Mouse (Mus musculus) common myeloid progenitor, adult 5-6 weeks (primary cell): ENCODE measurements at regions not wholly inside any gene's neighbourhood (a gene's known extent, or its start where the extent isn't known, plus 50 kb on each side); places are given as distances from the start of the nearest gene placed in this dataset.

ENCODE experiments used
- ATAC-seq: replicated peaks from 2 replicates; pipeline ENCODE4 v1.8.0; 2016; ENCODE audit warnings: low read depth, mild to moderate bottlenecking, moderate TSS enrichment, inconsistent platforms; ENCODE audit not compliant: poor library complexity, severe bottlenecking

DNA sequence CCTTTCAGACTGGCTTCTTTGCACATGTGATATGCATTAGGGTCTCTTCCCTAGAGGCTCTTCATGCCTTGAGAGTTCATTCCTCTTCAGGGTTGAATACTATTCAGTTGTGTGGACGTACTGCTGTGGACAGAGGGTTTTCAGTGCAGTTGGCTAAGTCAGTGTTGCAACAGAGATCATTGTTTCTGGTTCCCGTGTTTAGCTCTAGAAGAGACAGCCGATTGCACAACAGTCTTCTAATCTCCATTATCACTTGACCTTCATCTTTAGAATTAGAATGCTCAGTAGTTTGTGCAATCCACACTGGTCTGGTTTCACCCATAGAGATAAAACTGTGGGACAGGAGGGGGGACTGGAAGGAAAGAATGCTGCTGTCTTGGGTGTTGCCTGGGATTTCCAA lies 381.7 kb upstream of the Runx1 start:
- peak; percentile 71 for ATAC-seq

DNA sequence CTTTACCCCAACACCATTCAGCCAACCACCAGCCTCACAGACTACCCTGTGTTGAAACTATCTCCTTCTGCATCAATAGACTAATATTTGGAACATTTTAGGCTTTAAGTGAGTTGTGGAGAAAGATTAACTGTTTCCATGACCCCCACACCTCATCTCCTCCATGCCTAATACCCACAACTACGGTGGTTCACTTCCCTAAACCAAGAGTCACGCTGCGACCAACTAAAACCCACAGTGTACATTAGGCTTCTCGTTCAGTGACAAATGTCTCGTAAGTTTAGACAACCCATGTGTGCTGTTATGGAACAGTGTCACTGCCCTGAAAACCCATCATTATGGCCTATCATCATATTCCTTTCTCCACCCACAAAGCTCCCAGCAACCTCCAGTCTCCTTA lies 381.3 kb upstream of the Runx1 start:
- ATAC-seq: peak; percentile 74

DNA sequence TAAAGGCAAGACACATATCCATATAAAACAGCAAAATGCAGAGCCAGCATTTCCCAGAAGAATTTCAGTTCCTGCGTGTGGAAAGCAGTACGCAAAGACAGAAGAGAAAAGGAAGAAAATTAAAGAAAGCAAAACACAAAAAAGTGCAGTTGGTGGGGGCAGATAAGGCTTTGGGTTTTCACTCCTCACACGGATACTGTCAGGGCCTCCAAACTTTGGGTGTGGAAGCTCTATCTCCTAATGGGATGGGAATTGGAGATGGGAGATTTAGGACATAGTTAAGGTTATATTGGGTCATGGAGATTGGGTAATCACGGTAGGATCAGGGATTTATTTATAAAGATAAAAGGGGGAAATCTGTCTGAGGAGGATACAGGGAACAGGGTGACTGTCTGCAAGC lies 380.4 kb upstream of the Runx1 start:
- no peak for ATAC-seq

DNA sequence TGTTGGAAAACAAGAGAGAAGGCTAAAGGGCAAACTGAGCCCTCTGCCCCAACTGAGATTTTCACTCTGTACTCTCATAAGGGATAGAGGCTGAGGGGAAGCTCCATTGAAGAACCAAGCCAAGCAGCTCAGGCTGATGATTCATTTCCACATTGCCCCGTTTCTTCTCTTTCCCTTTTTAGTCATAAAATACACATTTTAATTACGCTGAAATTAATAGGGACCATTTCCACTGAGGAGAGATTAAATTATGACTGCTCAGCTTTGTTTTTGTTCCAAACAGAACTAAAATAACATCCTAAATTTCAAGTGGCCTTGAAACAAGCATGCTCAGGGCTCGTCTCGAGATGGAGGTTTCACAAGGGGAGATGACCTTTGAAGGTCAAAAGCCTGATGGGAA lies 378.7 kb upstream of the Runx1 start:
- ATAC-seq: no peak

DNA sequence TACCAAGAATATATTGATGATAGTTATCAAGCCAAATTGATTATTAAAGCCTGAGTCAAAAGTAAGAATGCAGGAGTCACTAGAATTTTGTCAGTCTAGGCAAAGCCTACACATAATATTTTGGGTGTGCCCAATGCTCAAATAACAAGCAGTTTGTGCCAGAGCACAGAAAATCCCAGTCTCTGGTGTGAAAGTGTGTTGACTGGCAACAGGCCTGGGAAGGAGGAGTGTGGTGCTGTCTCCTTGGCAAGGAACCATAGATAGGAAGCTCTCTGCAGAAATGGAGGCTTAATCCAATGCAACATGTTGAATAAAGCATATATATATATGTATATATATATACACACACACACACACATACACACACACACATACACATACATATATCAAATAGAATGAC lies 376.6 kb upstream of the Runx1 start:
- no peak for ATAC-seq

DNA sequence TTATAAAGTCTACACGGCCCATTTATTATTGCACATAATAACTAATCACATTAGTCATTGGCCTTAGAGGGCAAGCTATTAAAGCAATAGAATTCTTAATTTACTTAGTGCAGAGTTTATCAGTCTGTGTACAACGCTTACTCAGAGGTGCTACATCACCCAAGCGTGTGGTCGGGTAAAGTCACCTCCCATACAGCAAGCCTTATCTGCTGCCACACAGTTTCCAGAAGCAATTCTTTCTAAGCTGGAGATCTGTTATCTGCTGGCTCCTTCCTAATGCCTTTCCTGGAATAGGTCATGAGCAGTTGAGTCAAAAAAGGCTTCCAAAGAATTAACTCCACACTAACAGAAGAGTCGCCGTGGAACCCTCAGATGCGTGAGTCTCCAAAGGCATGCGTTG lies 371.4 kb upstream of the Runx1 start:
- peak; percentile 67 for ATAC-seq

DNA sequence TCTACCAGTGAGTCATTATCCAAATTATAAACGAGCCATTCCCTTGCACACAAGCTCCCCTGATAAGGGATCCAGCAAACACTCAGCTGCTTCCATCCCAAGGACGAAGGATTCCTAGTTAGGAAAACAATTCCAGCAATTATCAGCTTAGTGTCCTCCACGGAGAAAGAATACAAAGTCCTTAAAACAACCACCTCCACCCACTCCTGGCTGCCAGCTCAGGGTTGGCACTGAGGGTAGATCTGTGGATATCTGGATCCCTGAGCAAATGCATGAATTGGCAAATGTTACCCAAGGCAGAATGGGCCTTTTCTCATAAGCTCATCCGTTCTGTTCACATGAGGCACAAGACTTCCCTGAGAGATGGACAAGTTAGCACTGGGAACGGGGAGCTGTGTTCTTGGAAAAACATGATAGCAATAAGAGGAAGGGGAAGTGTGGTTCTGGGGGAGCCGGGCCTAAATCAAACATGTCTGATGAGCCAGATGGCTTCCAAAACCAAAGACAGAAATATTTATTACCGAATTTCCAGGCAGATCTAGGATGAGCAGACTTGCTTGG lies 368.1 kb upstream of the Runx1 start:
- no peak for ATAC-seq

DNA sequence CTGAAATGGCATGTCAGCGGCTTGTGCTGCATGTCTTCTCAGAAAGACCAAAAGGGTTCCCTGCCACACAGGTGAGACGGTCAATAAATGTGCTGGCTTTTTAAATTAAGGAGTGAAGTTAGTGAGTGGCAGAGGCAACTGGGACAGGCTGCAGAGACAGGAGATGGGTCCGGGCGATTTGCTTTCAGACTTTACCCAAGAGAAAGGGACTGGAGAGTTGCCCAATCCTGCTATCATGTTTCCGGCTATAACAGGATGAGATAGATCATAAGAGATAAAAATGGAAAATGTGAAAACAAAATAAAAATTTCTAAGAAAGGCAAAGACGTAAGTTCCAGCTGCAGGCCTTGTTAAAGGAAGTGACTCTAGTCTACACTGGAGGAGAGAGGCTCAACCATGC lies 367.3 kb upstream of the Runx1 start:
- 0 out of 2 replicates have a peak, but pooled peaks have one; percentile 20 for ATAC-seq

DNA sequence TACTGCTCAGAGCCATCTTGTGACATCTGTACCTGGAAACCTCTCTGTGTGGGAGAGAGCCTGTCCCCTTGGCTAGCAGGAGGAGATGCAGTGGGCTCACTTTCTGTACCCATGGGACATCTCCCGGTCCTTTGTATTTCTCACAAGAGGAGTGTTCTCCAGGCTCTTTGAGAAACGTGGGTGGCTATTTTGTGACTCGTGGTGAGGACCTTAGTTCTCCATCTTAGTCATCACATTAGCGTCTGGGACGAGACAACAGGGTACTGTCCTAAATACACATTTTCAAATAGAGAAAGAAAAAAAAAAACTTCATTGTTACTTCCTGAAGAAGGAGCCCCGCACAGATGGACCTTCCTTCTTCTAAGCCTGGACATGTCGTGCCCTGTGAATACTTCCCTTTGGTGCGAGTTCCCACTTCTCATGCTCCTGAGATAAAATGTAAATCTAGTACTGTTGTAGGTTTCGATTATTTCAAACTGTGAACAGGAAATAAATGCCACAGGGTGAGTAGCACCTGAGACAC lies 366.8 kb upstream of the Runx1 start:
- ATAC-seq: no peak

DNA sequence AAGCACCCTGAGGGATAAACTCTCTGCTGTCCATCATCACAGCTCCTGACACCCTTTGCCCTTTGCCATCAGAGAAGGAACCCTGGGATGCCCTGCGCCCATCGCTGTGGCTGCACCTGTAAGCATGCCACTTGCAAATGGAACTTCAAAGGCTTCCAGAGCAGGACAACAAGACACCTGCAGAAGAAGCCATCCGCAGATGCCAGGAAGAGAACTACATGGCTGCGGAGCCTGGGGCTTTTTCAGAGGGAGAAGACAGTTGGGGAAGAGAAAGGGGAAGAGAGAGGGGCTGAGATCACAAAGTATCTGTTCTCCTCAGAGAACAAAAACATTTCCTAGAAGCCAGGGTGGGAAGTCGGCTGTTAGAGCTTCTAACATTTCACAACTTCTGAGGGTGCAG lies 365.2 kb upstream of the Runx1 start:
- peak; percentile 40 for ATAC-seq

DNA sequence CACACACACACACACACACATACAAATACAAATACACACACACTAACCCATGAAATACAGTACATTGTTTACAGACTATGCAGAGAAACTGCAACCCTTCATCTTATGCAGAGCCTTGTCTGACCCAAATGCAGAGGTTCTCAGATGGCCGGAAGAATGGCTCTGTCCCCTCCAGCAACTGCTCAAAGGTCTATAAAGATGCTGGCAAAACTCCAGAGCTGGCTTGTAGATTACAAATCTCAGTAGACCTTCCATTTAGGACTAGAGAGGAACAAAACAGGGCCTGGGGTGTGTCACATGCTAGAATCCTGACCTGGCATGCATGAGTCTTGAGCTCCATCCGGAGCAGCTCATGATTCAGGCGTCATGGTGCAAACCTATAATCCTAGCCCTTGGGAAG lies 364.4 kb upstream of the Runx1 start:
- ATAC-seq: no peak

DNA sequence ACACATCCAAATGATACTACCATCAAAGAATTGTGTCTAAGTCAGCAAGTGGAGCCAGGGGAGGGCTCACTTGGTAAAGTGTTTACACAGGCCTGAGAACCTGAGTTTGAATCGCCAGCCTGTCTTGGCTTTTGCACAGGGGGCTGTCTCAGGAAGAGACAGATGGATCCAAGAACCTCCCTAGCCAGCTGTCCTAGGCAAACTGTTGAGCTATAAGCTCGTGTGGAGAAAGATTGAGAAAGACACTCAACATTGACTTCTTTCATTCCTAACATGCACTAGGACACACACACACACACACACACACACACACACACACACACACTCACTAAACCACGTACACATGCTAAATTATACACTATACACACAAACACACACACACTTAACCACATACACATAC lies 363.9 kb upstream of the Runx1 start:
- ATAC-seq: no peak

DNA sequence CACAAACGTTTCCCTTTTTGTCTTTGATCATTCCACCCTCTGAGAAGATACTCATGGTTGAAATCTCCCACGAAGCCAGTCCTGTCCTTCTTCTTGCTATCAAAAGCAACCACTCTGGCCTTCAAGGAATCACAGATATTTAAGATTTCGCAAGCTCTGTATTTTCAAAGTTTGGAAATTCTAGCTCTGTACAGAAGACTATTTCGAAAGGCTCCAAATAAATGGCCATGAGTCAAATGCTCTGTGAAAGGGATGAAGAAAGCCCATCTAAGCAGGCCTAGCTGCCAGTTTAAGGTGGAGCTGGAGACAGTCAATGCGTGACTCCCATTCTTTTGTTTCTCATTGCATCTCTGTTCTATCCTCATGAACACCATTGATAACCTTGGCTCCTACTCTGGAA lies 363.5 kb upstream of the Runx1 start:
- no peak for ATAC-seq

DNA sequence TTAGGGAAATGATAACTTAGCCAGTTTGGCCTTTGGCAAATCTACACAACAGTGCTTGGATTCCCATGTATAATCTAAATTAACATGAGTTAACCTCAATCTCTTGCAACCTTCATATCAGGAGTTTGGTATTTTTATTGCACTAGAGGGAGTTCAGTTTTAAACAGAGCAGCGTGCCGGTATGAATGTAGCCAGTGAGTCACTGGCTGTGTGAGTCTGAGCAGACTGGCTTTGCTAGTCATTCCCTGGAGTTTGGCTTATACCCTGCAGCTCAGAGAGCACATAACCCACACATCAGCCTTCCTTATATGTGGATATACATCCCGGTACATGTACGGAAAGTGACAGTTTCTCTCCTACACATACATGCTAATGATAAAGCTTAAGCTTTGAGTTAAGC lies 360.6 kb upstream of the Runx1 start:
- no peak for ATAC-seq

DNA sequence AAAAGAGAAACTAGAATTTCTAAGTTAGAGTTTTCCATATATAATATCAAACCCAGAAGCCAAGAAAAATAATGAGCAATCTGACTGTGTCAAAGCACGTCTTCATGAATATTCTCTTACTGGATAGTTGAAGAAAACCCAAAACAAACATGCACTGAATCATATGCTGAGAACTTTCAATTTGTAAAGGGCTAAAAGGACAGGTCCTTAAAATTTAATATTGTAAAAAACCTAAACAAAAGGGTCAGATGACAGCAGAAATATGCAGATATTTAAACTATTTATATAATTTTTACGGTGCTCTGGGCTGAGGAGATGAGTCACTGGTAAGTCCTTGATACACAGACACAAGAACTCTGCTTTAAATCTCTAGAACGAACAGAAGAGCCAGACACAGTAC lies 356.7 kb upstream of the Runx1 start:
- ATAC-seq: no peak

DNA sequence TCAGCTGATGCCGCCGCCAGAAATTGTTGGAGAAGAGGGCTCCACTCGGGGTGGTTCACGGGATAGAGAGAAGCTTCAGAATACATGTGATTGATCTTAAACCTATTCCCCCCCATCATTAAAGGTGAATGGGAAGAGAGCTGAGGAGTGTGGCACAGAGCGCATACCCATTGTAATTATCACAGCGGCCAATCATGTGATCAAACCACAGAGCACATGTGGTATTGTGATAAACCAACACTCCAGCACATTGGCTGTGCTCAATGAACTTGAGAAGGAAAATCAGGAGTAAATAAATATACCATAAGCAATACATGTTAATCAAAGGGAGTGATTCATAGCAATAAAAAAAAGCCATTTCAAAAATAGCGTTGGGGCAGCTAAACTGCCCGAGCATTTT lies 355.5 kb upstream of the Runx1 start:
- no peak for ATAC-seq

DNA sequence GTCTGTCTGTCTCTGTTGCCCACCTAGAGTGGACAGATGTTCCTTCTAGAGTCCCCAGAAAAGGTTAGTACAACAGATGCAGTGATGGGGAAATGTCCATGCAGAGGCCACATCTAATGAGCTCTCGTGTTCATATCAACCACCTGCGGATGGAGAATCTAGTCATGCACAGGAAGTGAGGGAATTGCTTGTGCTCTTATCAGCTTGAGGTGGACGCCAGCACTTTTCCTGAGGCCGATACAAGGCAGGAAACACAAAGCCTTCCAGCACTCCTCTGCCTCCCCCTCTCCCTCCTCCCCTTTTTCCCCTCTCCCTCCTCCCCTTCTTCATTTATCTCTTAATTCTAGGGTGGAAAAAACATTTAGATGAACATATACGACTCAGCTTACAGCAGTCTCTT lies 354.3 kb upstream of the Runx1 start:
- ATAC-seq: peak; percentile 85

DNA sequence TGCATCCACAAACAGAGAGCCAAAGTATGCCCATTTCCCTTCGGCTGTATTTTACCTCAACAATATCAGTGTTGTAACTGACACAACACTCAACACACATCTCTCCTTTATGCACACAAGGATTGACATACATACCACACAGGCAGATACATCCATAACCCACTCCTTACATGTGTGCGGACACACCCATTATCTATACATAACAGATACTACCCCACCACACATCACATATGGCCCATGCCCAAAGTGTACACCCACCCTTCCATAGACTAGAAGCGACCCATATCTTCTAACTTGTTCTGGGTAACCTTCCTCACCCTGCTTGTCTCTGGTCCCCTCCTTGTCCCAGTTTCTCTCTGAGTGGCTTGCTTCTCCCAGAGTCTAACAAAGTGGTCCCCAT lies 340.7 kb upstream of the Runx1 start:
- ATAC-seq: no peak

DNA sequence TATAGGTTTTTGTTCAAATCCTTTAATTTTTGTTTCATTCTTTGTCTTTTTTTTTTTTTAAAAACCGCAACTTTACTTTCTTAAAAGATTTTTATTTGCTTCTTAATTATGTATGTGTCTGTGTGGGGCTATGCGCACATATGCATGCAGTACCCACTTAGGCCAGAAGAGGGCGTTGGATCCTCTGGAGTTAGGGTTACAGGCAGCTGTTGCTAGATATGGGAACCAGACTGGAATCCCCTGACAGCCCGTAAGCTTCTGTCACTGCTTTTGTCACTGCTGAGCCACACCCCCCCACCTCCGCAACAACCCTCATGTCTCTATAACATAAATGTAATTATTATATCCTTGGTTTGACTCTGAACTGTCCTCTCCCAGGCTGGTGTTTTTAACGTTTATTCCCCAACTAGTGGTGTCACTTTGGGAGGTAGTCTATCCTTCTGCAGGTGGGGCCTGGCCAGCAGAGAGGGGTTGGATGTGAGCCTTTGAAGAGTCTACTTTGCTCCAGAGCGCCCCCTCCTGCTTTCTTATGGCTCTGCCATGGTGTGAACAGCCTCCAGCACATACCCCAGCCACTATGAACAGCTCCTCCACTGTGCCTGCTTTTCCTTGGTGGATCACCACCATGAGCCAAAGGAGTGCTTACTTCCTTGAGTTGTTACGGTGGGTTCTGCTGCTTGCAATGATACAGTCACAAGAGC lies 332.7 kb upstream of the Runx1 start:
- no peak for ATAC-seq

DNA sequence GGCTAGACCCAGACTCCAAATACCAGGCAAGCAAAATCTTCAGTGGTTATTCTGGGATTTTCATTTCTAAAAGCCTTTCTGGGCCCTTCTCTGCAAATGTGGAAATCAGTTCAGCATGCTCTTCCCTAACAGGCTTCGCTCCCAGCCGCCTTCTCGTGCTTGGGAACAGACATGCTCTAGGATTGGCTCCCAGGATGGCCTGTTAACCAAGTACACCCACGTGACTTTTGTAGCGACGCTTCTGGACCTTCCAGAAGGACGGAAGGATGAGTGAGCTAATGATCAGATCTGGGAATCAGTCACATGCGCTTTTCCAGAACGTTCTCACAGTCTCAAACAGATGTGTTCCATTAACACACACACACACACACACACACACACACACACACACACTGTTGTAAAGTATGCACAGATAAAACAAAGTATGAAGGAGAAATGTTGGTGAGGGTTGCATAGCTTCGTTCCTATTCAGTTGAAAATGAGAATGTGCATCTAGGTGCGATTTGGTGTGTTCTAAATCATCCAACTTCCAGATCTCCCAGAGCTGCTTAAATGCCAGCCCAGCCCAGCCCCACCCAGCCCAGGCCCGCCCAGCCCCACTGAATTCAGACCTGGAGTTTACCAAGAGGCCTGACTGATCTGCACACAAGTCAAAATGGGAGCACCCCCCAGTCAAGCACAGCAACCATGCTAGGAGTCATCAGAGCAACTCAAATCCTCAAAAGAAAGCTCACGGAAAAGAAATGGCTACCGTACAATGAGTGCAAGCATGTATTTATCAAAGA lies 327.8 kb upstream of the Runx1 start:
- peak; percentile 4; the same call in 1 of the 2 replicates for ATAC-seq

DNA sequence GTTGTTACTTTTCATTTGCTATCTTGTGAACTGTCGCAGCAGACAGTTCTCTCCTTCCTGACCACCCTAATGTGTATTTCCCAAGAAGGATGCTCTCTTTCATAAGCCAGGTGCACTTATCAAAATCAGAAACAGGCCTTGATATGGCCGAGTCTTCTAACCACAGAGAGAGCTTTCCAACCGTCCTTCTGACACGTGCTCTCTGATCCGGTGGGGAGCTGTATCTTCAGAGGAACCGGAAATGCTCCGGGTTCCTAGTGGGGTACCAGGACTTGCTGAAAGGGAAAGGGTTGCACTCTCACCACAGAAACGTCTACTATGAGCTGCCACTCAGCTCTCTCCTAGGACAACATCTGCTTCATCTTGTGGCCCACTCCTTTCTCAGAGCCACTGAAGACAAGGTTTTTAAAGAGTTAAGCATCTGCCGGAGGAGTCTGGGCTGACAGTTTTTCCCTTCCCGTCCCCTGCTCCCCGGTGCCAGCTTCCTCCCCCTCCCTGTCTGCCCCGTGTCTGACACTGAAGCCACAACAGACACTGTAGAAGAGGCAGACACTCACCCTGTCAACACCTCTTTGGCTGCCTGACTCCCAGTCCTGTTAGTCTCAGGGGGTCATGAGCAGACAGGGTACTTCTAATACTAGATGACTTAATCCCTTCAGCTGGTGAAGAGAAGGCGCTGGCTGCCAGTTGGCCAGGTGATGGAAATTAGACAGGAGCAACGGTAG lies 327.0 kb upstream of the Runx1 start:
- ATAC-seq: peak; percentile 87
